Mouse (Mus musculus) midbrain, embryonic 15.5 days (tissue): ENCODE results near the gene Stim1. TPM values are rescaled to one million over a fixed set of nuclear protein-coding genes. Genes with fewer than 3 reads are reported as not detected.

Experiments used
- ATAC-seq: fragments of 200-750 bp; cut with Nextera tagmentation; replicated peaks from 2 replicates; pipeline ENCODE4 v1.8.0; 2017; ENCODE audit warnings: moderate TSS enrichment
- H3K27ac ChIP-seq: fragments of 300-500 bp; sonication (generic); 2 replicates; pipeline ENCODE4 v1.5.1; 2015; ENCODE audit warnings: mild to moderate bottlenecking, inconsistent platforms
- H3K27me3 ChIP-seq: fragments of 300-500 bp; sonication (generic); replicated peaks from 2 replicates; pipeline ENCODE4 v1.6.1; 2015; ENCODE audit warnings: inconsistent platforms
- H3K36me3 ChIP-seq: fragments of 300-500 bp; sonication (generic); replicated peaks from 2 replicates; pipeline ENCODE4 v1.6.1; 2015; ENCODE audit warnings: inconsistent platforms
- H3K4me1 ChIP-seq: fragments of 300-500 bp; sonication (generic); 2 replicates; pipeline ENCODE4 v1.6.1; 2015; ENCODE audit warnings: inconsistent platforms
- H3K4me2 ChIP-seq: fragments of 300-500 bp; sonication (generic); 2 replicates; pipeline ENCODE4 v1.6.1; 2015; ENCODE audit warnings: inconsistent platforms, mild to moderate bottlenecking, moderate library complexity
- H3K4me3 ChIP-seq: fragments of 300-500 bp; sonication (generic); 2 replicates; pipeline ENCODE4 v1.5.1; 2015; ENCODE audit warnings: mild to moderate bottlenecking, inconsistent platforms
- H3K9ac ChIP-seq: fragments of 300-500 bp; sonication (generic); 2 replicates; pipeline ENCODE4 v1.6.1; 2015; ENCODE audit warnings: mild to moderate bottlenecking, inconsistent platforms
- H3K9me3 ChIP-seq: fragments of 300-500 bp; sonication (generic); 2 replicates; pipeline ENCODE4 v1.6.1; 2016; ENCODE audit warnings: inconsistent platforms
- WGBS: fragments of 180-500 bp; shearing (Covaris S2); methylation state at CpG from one replicate; pipeline ENCODE4 v1.1.7; 2015; ENCODE audit warnings: mixed read lengths; 5-methylcytosine and 5-hydroxymethylcytosine counted together
- polyA plus RNA-seq: library from polyadenylated mRNA; unstranded; fragments of >200 nt; fragmentation: Nextera tagmentation; extraction: Ambion mirVana; gene quantifications from 2 replicates; pipeline ENCODE4 v1.2.1, GENCODE M21; 2015

Stim1 gene
- polyA plus RNA-seq, 1 experiment from 2014 or later: 12.6 TPM

GRCm38 (mm10) chr7:102272422-102272948 is 4.9 kb downstream of the Stim1 start:
- H3K36me3 ChIP-seq: no peaks in the 10 kb centered on the region
- no peak overlapping the region for H3K4me2 ChIP-seq
- peaks cover 20% of the 10 kb centered on the region for H3K4me1 ChIP-seq
- no peak overlapping the region for H3K4me3 ChIP-seq
- H3K27me3 ChIP-seq: no peaks in the 10 kb centered on the region; the same call in 1 of the 2 replicates
- no peak for ATAC-seq
- no peak overlapping the region for H3K9ac ChIP-seq
- no peaks in the 10 kb centered on the region for H3K9me3 ChIP-seq
- WGBS: 89% methylated on average over 3 of the region's 3 CpGs
- no peak overlapping the region for H3K27ac ChIP-seq

DNA sequence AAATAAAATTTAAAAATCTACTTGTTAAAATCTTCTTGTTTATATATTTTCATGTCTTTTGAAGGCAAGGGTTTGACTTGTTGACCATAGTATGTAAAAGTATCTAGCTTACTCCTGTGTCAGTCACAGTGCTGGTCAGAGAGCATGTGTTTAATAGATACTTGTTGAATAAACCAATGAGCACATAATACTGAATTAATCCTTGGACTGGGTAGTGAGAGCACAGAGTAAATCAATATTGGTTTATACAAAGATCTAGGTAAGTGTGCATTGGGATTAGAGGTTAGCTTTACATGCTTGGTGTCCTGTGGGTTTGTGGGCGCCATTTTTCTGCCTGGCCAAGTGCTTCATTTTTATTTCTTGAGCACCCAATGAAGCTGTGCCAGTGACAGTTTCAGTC is 13.8 kb downstream of the Stim1 start:
- H3K27me3 ChIP-seq: no peaks in the 10 kb centered on the region
- ATAC-seq: no peak
- H3K36me3 ChIP-seq: no peaks in the 10 kb centered on the region
- no peaks in the 10 kb centered on the region for H3K4me1 ChIP-seq
- no peak overlapping the region for H3K27ac ChIP-seq
- H3K4me3 ChIP-seq: no peak overlapping the region
- H3K4me2 ChIP-seq: no peak overlapping the region
- H3K9ac ChIP-seq: no peak overlapping the region
- WGBS: 97% methylated on average over 1 of the region's 1 CpGs
- H3K9me3 ChIP-seq: no peaks in the 10 kb centered on the region

- Histone ChIP-seq H3K4me2 (no peak overlapping the region), H3K4me1 (no peaks in the 10 kb centered on the region), H3K27ac (no peak overlapping the region), H3K4me3 (no peak overlapping the region), H3K9me3 (no peaks in the 10 kb centered on the region), H3K9ac (no peak overlapping the region), H3K36me3 (no peaks in the 10 kb centered on the region), H3K27me3 (no peaks in the 10 kb centered on the region)
- ATAC-seq: no peak
- WGBS: 88% methylated on average over 5 of the region's 5 CpGs
Measured at GRCm38 (mm10) chr7:102282261-102282660, 14.7 kb downstream of the Stim1 start.

GRCm38 (mm10) chr7:102289466-102289865 is 21.9 kb downstream of the Stim1 start:
- ATAC-seq: no peak

DNA sequence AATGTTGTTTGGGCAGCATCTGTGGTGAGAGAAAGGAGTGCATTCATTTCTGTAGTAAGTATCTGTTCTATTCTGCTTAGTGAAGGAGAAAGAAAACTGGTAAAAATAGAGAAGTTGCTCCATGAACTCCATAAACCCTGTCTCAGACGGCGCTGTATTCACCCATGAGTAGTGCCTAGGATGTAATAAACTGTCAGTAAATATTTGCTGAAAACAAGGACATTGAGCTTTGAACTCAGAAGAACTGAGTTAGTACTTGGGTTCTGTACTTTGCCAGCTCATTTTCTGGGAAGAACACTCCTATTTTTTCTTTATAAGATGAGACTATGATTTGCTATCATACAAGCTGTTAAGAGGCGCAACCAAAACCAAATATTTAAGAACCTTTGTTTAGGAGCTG is 24.6 kb downstream of the Stim1 start:
- no peak for ATAC-seq
- Histone ChIP-seq H3K27me3 (no peaks in the 10 kb centered on the region), H3K9ac (no peak overlapping the region), H3K4me2 (no peak overlapping the region), H3K4me1 (peaks cover 5% of the 10 kb centered on the region; the same call in 1 of the 2 replicates), H3K27ac (no peak overlapping the region), H3K36me3 (no peaks in the 10 kb centered on the region), H3K4me3 (no peak overlapping the region), H3K9me3 (no peaks in the 10 kb centered on the region)
- 94% methylated on average over 3 of the region's 3 CpGs for WGBS

More at GRCm38 (mm10) chr7:102289466-102289865, 21.9 kb downstream of the Stim1 start:
- H3K36me3 ChIP-seq: no peaks in the 10 kb centered on the region
- no peaks in the 10 kb centered on the region for H3K9me3 ChIP-seq
- 87% methylated on average over 6 of the region's 6 CpGs for WGBS
- no peak overlapping the region for H3K4me3 ChIP-seq
- peaks cover 5% of the 10 kb centered on the region; the same call in 1 of the 2 replicates for H3K4me1 ChIP-seq
- H3K9ac ChIP-seq: no peak overlapping the region
- H3K27ac ChIP-seq: no peak overlapping the region
- no peaks in the 10 kb centered on the region for H3K27me3 ChIP-seq
- no peak overlapping the region for H3K4me2 ChIP-seq

DNA sequence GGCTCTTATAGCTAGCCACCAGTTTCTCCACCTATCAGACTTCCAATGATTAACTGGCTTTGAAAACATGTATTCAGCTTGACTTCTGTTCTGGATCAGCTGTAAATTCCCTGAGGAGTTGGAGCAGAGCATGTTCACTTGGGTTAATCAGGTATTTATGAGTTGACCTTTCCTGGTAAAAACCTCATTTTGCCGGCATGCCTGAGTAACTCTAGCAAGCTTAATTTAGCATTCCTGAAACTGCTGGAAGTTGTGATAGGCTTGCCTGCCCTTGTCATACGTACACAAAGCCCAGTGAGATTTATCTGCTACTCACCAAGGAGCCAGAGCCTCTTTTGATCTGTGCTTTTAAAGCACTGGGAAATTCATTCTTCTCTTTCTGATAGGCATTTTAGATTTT is 25.6 kb downstream of the Stim1 start:
- Histone ChIP-seq H3K27ac (no peak overlapping the region), H3K4me2 (no peak overlapping the region), H3K36me3 (no peaks in the 10 kb centered on the region), H3K4me3 (no peak overlapping the region), H3K9ac (no peak overlapping the region), H3K4me1 (peaks cover 5% of the 10 kb centered on the region; the same call in 1 of the 2 replicates), H3K9me3 (no peaks in the 10 kb centered on the region), H3K27me3 (no peaks in the 10 kb centered on the region)
- WGBS: 4% methylated on average over 2 of the region's 2 CpGs
- ATAC-seq: no peak

DNA sequence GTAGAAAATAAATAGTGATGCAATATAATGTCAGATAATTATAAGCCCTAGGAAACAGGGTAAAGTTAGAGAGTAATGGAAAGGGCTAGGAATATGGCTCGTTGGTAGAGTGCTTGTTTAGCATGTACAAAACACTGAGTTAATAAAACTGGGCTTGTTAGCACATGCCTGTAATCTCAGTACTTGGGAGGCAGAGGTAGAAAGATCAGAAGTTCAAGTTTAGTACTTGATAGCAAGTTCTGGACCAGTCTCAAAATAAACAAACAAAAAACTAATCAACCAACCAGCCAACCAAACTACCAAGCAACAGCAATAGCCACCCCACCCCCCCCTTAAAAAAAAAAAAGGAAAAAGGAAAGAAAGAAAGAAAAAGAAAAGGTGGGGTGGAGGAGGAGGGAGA is 33.2 kb downstream of the Stim1 start:
- ATAC-seq: no peak
- no peaks in the 10 kb centered on the region for H3K4me1 ChIP-seq
- H3K27ac ChIP-seq: no peak overlapping the region
- H3K4me2 ChIP-seq: no peak overlapping the region
- H3K4me3 ChIP-seq: no peak overlapping the region
- H3K9me3 ChIP-seq: no peaks in the 10 kb centered on the region
- WGBS: 75% methylated on average over 1 of the region's 1 CpGs
- H3K27me3 ChIP-seq: no peaks in the 10 kb centered on the region
- no peak overlapping the region for H3K9ac ChIP-seq
- no peaks in the 10 kb centered on the region for H3K36me3 ChIP-seq

- WGBS: 89% methylated on average over 4 of the region's 4 CpGs
Measured at GRCm38 (mm10) chr7:102302471-102302870, 34.9 kb downstream of the Stim1 start.

GRCm38 (mm10) chr7:102305596-102305995 is 38.0 kb downstream of the Stim1 start:
- Histone ChIP-seq H3K9me3 (no peaks in the 10 kb centered on the region), H3K4me2 (no peak overlapping the region), H3K27ac (no peak overlapping the region), H3K4me1 (no peaks in the 10 kb centered on the region), H3K36me3 (no peaks in the 10 kb centered on the region), H3K27me3 (no peaks in the 10 kb centered on the region), H3K9ac (no peak overlapping the region), H3K4me3 (no peak overlapping the region)
- WGBS: 89% methylated on average over 2 of the region's 2 CpGs
- no peak for ATAC-seq

More at GRCm38 (mm10) chr7:102302471-102302870, 34.9 kb downstream of the Stim1 start:
- Histone ChIP-seq H3K4me2 (no peak overlapping the region), H3K9ac (no peak overlapping the region), H3K27me3 (no peaks in the 10 kb centered on the region), H3K36me3 (no peaks in the 10 kb centered on the region), H3K9me3 (no peaks in the 10 kb centered on the region), H3K4me1 (no peaks in the 10 kb centered on the region), H3K4me3 (no peak overlapping the region), H3K27ac (no peak overlapping the region)
- no peak for ATAC-seq

GRCm38 (mm10) chr7:102310266-102310665 is 42.7 kb downstream of the Stim1 start:
- no peak for ATAC-seq
- Histone ChIP-seq H3K4me1 (no peaks in the 10 kb centered on the region), H3K9ac (no peak overlapping the region), H3K27me3 (no peaks in the 10 kb centered on the region), H3K27ac (no peak overlapping the region), H3K9me3 (no peaks in the 10 kb centered on the region), H3K36me3 (no peaks in the 10 kb centered on the region), H3K4me2 (no peak overlapping the region), H3K4me3 (no peak overlapping the region)

GRCm38 (mm10) chr7:102310821-102311220 is 43.2 kb downstream of the Stim1 start:
- Histone ChIP-seq H3K9ac (no peak overlapping the region), H3K4me1 (no peaks in the 10 kb centered on the region), H3K27ac (no peak overlapping the region), H3K4me2 (no peak overlapping the region), H3K4me3 (no peak overlapping the region), H3K36me3 (no peaks in the 10 kb centered on the region), H3K27me3 (no peaks in the 10 kb centered on the region), H3K9me3 (no peaks in the 10 kb centered on the region)
- ATAC-seq: no peak
- WGBS: 88% methylated on average over 5 of the region's 5 CpGs

DNA sequence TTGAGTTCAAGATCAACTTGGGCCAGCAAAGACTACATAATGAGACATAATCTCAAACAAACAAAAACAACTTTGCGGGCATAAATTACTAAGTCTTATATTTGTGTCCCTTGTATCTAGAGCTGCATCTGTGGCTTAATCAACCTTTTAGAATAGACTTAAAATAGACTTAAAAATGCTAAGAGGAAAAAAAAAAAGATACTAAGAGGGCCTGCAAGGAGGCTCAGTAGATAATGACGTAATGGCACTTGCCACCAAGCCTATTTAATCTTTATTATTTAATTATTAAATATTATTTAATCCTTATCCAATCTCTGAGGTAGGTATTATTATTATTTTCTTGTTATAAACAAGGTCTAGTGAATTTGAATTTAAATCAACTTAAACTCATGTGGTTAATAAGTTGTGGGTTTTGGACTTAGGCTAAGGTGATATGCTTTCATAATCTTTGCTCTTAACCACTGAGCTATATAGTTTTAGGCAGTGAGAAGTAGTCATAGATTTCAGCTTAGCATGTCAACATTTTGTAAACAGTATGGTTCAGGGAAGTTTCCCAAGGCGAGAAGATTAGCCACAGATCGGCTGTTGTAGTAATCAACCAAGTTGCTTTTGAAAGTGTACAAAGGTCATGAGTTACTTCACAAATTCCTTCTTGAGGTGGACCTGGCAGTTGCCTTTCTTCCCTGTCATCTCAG is 45.4 kb downstream of the Stim1 start:
- Histone ChIP-seq H3K27ac (no peak overlapping the region), H3K4me1 (no peaks in the 10 kb centered on the region), H3K4me2 (no peak overlapping the region), H3K4me3 (no peak overlapping the region), H3K27me3 (no peaks in the 10 kb centered on the region), H3K36me3 (no peaks in the 10 kb centered on the region), H3K9ac (no peak overlapping the region), H3K9me3 (no peaks in the 10 kb centered on the region)
- WGBS: 89% methylated on average over 4 of the region's 4 CpGs
- ATAC-seq: no peak

GRCm38 (mm10) chr7:102313535-102313863 is 45.9 kb downstream of the Stim1 start:
- Histone ChIP-seq H3K27ac (no peak overlapping the region), H3K4me2 (no peak overlapping the region), H3K9me3 (no peaks in the 10 kb centered on the region), H3K9ac (no peak overlapping the region), H3K4me3 (no peak overlapping the region), H3K36me3 (no peaks in the 10 kb centered on the region), H3K27me3 (no peaks in the 10 kb centered on the region), H3K4me1 (no peaks in the 10 kb centered on the region)
- WGBS: 83% methylated on average over 2 of the region's 2 CpGs
- ATAC-seq: no peak
